Mouse (Mus musculus) small intestine, adult 2 months (tissue): ENCODE measurements around the gene Smndc1. TPM values are rescaled to one million over a fixed set of nuclear protein-coding genes. Genes with fewer than 3 reads are reported as not detected.
A peak's percentile ranks its signal among the peaks of the same experiment; 100 is the strongest.

Experiments used
- H3K27ac ChIP-seq: fragments of 200-500 bp; 2 replicates; pipeline ENCODE4 v1.5.1; 2012; ENCODE audit warnings: low read depth, low read length, control low read depth, inconsistent platforms; ENCODE audit not compliant: insufficient read depth
- H3K27me3 ChIP-seq: fragments of 200-500 bp; 2 replicates; pipeline ENCODE4 v1.6.1; 2012; ENCODE audit warnings: mild to moderate bottlenecking, moderate library complexity, low read length, inconsistent platforms; ENCODE audit not compliant: control insufficient read depth, insufficient read depth
- H3K36me3 ChIP-seq: fragments of 200-500 bp; 2 replicates; pipeline ENCODE4 v1.6.1; 2012; ENCODE audit warnings: mild to moderate bottlenecking, low read length, control low read depth, inconsistent platforms; ENCODE audit not compliant: control insufficient read depth, insufficient read depth
- H3K4me1 ChIP-seq: fragments of 200-500 bp; 2 replicates; pipeline ENCODE4 v1.6.1; 2012; ENCODE audit warnings: low read length, inconsistent platforms, mixed read lengths; ENCODE audit not compliant: control insufficient read depth, insufficient read depth, insufficient read length
- H3K4me3 ChIP-seq: fragments of 200-500 bp; 2 replicates; pipeline ENCODE4 v1.5.1; 2012; ENCODE audit warnings: low read depth, mild to moderate bottlenecking, control low read depth, inconsistent platforms, low read length, moderate library complexity
- CTCF ChIP-seq: fragments of 200-500 bp; IDR thresholded peaks from 2 replicates; pipeline ENCODE4 v1.5.1; 2012; ENCODE audit warnings: low read depth, mild to moderate bottlenecking, control low read depth, inconsistent platforms, low read length, moderate library complexity, mixed read lengths; ENCODE audit not compliant: insufficient replicate concordance, insufficient read length; ENCODE audit errors: extremely low read depth
- POLR2A ChIP-seq: fragments of 200-500 bp; IDR thresholded peaks from 2 replicates; pipeline ENCODE4 v1.6.1; 2012; ENCODE audit warnings: low read depth, mild to moderate bottlenecking, control low read depth, inconsistent platforms, low read length, moderate library complexity
- WGBS: fragments of 180-500 bp; shearing (Covaris S2); methylation state at CpG from one replicate; pipeline ENCODE4 v1.1.7; 2018; 5-methylcytosine and 5-hydroxymethylcytosine counted together
- polyA plus RNA-seq: library from polyadenylated mRNA; depleted of rRNA; stranded (reverse); fragments of >200 nt; gene quantifications from 2 replicates; pipeline ENCODE4 v1.2.3, GENCODE M21; 2012

Smndc1 gene
- polyA plus RNA-seq, 1 experiment: 1.6 TPM

GRCm38 (mm10) chr19:53366881-53367280 lies 23.5 kb downstream of the Smndc1 start:
- peaks cover 9% of the 10 kb centered on the region for H3K36me3 ChIP-seq
- WGBS: 96% methylated on average over 7 of the region's 7 CpGs
- TF ChIP-seq CTCF: no peak
- no peak for TF ChIP-seq POLR2A
- no peak overlapping the region for H3K4me3 ChIP-seq
- no peaks in the 10 kb centered on the region for H3K4me1 ChIP-seq
- no peak overlapping the region for H3K27ac ChIP-seq
- no peaks in the 10 kb centered on the region for H3K27me3 ChIP-seq

- Histone ChIP-seq H3K4me1 (no peaks in the 10 kb centered on the region), H3K4me3 (no peak overlapping the region), H3K27me3 (no peaks in the 10 kb centered on the region), H3K27ac (no peak overlapping the region), H3K36me3 (peaks cover 3% of the 10 kb centered on the region)
- WGBS: 86% methylated on average over 11 of the region's 11 CpGs
- no peak for TF ChIP-seq POLR2A
- TF ChIP-seq CTCF: no peak
Measured at GRCm38 (mm10) chr19:53366057-53366775, 24.2 kb downstream of the Smndc1 start.

GRCm38 (mm10) chr19:53364963-53365362 lies 25.4 kb downstream of the Smndc1 start:
- H3K4me3 ChIP-seq: no peak overlapping the region

GRCm38 (mm10) chr19:53364551-53364950 lies 25.8 kb downstream of the Smndc1 start:
- H3K4me1 ChIP-seq: peaks cover 2% of the 10 kb centered on the region; the same call in 1 of the 2 replicates
- no peaks in the 10 kb centered on the region for H3K27me3 ChIP-seq
- no peaks in the 10 kb centered on the region; the same call in 1 of the 2 replicates for H3K36me3 ChIP-seq
- H3K4me3 ChIP-seq: no peak overlapping the region
- no peak overlapping the region for H3K27ac ChIP-seq
- TF ChIP-seq CTCF (no peak), POLR2A (no peak)
- WGBS: 34% methylated on average over 2 of the region's 2 CpGs

More at GRCm38 (mm10) chr19:53364963-53365362, 25.4 kb downstream of the Smndc1 start:
- no peaks in the 10 kb centered on the region for H3K4me1 ChIP-seq
- H3K27ac ChIP-seq: no peak overlapping the region
- TF ChIP-seq CTCF (no peak), POLR2A (no peak)
- 11% methylated on average over 9 of the region's 9 CpGs for WGBS
- no peaks in the 10 kb centered on the region for H3K27me3 ChIP-seq
- no peaks in the 10 kb centered on the region; the same call in 1 of the 2 replicates for H3K36me3 ChIP-seq

GRCm38 (mm10) chr19:53362967-53363366 lies 27.4 kb downstream of the Smndc1 start:
- TF ChIP-seq CTCF (peak; percentile 41; the same call in 1 of the 2 replicates), POLR2A (no peak)
- Histone ChIP-seq H3K36me3 (no peaks in the 10 kb centered on the region; the same call in 1 of the 2 replicates), H3K27me3 (no peaks in the 10 kb centered on the region), H3K4me3 (no peak overlapping the region), H3K27ac (no peak overlapping the region), H3K4me1 (peaks cover 2% of the 10 kb centered on the region; the same call in 1 of the 2 replicates)
- 47% methylated on average over 2 of the region's 2 CpGs for WGBS

- TF ChIP-seq POLR2A (no peak), CTCF (no peak)
- Histone ChIP-seq H3K27me3 (no peaks in the 10 kb centered on the region), H3K36me3 (no peaks in the 10 kb centered on the region; the same call in 1 of the 2 replicates), H3K27ac (no peak overlapping the region), H3K4me3 (no peak overlapping the region), H3K4me1 (peaks cover 2% of the 10 kb centered on the region; the same call in 1 of the 2 replicates)
- 58% methylated on average over 8 of the region's 8 CpGs for WGBS
Measured at GRCm38 (mm10) chr19:53360265-53360958, 30.0 kb downstream of the Smndc1 start.
